In genomic region chr7:101974505-101974904, GRCm38 (mm10) we compare ENCODE assay signal across 8 mouse cellular contexts. TPM values are rescaled to one million over a fixed set of nuclear protein-coding genes. Genes with fewer than 3 reads are reported as not detected.
DNase-seq lines count a peak whose midpoint lies in the region; ATAC-seq and TF ChIP-seq lines count a peak whose summit lies in the region.

No protein-coding gene starts in this region.

- peak overlapping the region; percentile 60; the same call in 1 of the 2 replicates for H3K27ac ChIP-seq in forebrain, embryonic 10.5 days
- no peak overlapping the region for H3K27ac ChIP-seq in forebrain, postnatal 0 days (ENCODE audit: low read depth, low read length)
- H3K27ac ChIP-seq in heart, embryonic 16.5 days (ENCODE audit: low read length) = peak overlapping the region; percentile 51
- peak overlapping the region; percentile 2; the same call in 1 of the 2 replicates for H3K27ac ChIP-seq in stomach, embryonic 14.5 days (ENCODE audit: low read length)
- no peak overlapping the region for H3K27ac ChIP-seq in forebrain, embryonic 14.5 days (ENCODE audit: low read depth, low read length)

- no peak for TF ChIP-seq CTCF in forebrain, postnatal 0 days (IDR thresholded peaks at IDR 0.05; ENCODE audit: low read depth)

- no peak overlapping the region for H3K4me3 ChIP-seq in forebrain, embryonic 10.5 days
- no peak overlapping the region for H3K4me3 ChIP-seq in forebrain, postnatal 0 days (ENCODE audit: low read depth, low read length)
- H3K4me3 ChIP-seq in heart, embryonic 16.5 days (ENCODE audit: low read length) = no peak overlapping the region
- no peak overlapping the region for H3K4me3 ChIP-seq in stomach, embryonic 14.5 days (ENCODE audit: low read depth, low read length)
- no peak overlapping the region for H3K4me3 ChIP-seq in forebrain, embryonic 14.5 days (ENCODE audit: low read depth, low read length)

- peaks cover 49% of the 10 kb centered on the region for H3K4me1 ChIP-seq in forebrain, embryonic 10.5 days
- peaks cover 7% of the 10 kb centered on the region for H3K4me1 ChIP-seq in forebrain, postnatal 0 days (ENCODE audit: insufficient read depth)
- peaks cover 38% of the 10 kb centered on the region for H3K4me1 ChIP-seq in heart, embryonic 16.5 days (ENCODE audit: control insufficient read depth, insufficient read depth, low read length)
- H3K4me1 ChIP-seq in stomach, embryonic 14.5 days (ENCODE audit: control insufficient read depth, insufficient read depth, low read length) = peaks cover 18% of the 10 kb centered on the region
- H3K4me1 ChIP-seq in forebrain, embryonic 14.5 days (ENCODE audit: control insufficient read depth, insufficient read depth, low read length) = peaks cover 17% of the 10 kb centered on the region

- no peak overlapping the region for H3K9ac ChIP-seq in forebrain, postnatal 0 days
- no peak overlapping the region for H3K9ac ChIP-seq in heart, embryonic 16.5 days (ENCODE audit: low read length)
- no peak overlapping the region for H3K9ac ChIP-seq in stomach, embryonic 14.5 days (replicated peaks; ENCODE audit: low read depth, low read length)
- H3K9ac ChIP-seq in forebrain, embryonic 14.5 days (ENCODE audit: low read length) = no peak overlapping the region

- H3K4me2 ChIP-seq in forebrain, postnatal 0 days (ENCODE audit: low read depth) = no peak overlapping the region
- no peak overlapping the region for H3K4me2 ChIP-seq in heart, embryonic 16.5 days (ENCODE audit: low read depth, low read length)
- no peak overlapping the region for H3K4me2 ChIP-seq in stomach, embryonic 14.5 days (replicated peaks; ENCODE audit: low read depth, low read length)
- H3K4me2 ChIP-seq in forebrain, embryonic 14.5 days (ENCODE audit: low read length) = no peak overlapping the region

- DNase-seq in forebrain, embryonic 10.5 days (ENCODE audit: extremely low spot score, low spot score) = no peak
- DNase-seq in forebrain, postnatal 0 days = no peak
- peak; percentile 53 for DNase-seq in testis, postnatal 10 days (ENCODE audit: low spot score)
- DNase-seq in testis, postnatal 14 days (ENCODE audit: low spot score) = no peak
- no peak for DNase-seq in yolk sac, embryonic 10.5 days (ENCODE audit: low spot score)
- DNase-seq in forebrain, embryonic 14.5 days (ENCODE audit: low spot score) = no peak

- 63% methylated on average over 2 of the region's 2 CpGs for WGBS in forebrain, embryonic 10.5 days
- 58% methylated on average over 2 of the region's 2 CpGs for WGBS in forebrain, postnatal 0 days
- WGBS in heart, embryonic 16.5 days = 23% methylated on average over 2 of the region's 2 CpGs
- 46% methylated on average over 2 of the region's 2 CpGs for WGBS in stomach, embryonic 14.5 days
- WGBS in forebrain, embryonic 14.5 days = 73% methylated on average over 2 of the region's 2 CpGs

- H3K27me3 ChIP-seq in forebrain, embryonic 10.5 days (ENCODE audit: poor library complexity, severe bottlenecking) = no peaks in the 10 kb centered on the region
- H3K27me3 ChIP-seq in forebrain, postnatal 0 days (ENCODE audit: insufficient read depth, low read length) = no peaks in the 10 kb centered on the region
- H3K27me3 ChIP-seq in heart, embryonic 16.5 days (ENCODE audit: control insufficient read depth, insufficient read depth, low read length) = no peaks in the 10 kb centered on the region
- H3K27me3 ChIP-seq in stomach, embryonic 14.5 days (ENCODE audit: control insufficient read depth, insufficient read depth, low read length) = no peaks in the 10 kb centered on the region
- no peaks in the 10 kb centered on the region for H3K27me3 ChIP-seq in forebrain, embryonic 14.5 days (replicated peaks; ENCODE audit: control insufficient read depth, insufficient read depth, low read length)

- peaks cover 52% of the 10 kb centered on the region for H3K36me3 ChIP-seq in forebrain, embryonic 10.5 days (replicated peaks)
- 0 out of 2 replicates have a peak, but pooled peaks cover 4% of the 10 kb centered on the region for H3K36me3 ChIP-seq in forebrain, postnatal 0 days (ENCODE audit: insufficient read depth)
- H3K36me3 ChIP-seq in heart, embryonic 16.5 days (ENCODE audit: control insufficient read depth, insufficient read depth) = peaks cover 6% of the 10 kb centered on the region; the same call in 1 of the 2 replicates
- no peaks in the 10 kb centered on the region for H3K36me3 ChIP-seq in stomach, embryonic 14.5 days (ENCODE audit: control insufficient read depth, insufficient read depth, low read length)
- no peaks in the 10 kb centered on the region for H3K36me3 ChIP-seq in forebrain, embryonic 14.5 days (ENCODE audit: control insufficient read depth, insufficient read depth, low read length)

- H3K9me3 ChIP-seq in forebrain, embryonic 10.5 days = no peaks in the 10 kb centered on the region
- H3K9me3 ChIP-seq in forebrain, postnatal 0 days (ENCODE audit: low read length) = no peaks in the 10 kb centered on the region
- no peaks in the 10 kb centered on the region for H3K9me3 ChIP-seq in heart, embryonic 16.5 days (replicated peaks; ENCODE audit: control insufficient read depth, low read length)
- no peaks in the 10 kb centered on the region for H3K9me3 ChIP-seq in stomach, embryonic 14.5 days (ENCODE audit: control insufficient read depth, low read depth, low read length)
- H3K9me3 ChIP-seq in forebrain, embryonic 14.5 days (replicated peaks; ENCODE audit: control insufficient read depth, low read length) = no peaks in the 10 kb centered on the region

- ATAC-seq in forebrain, postnatal 0 days = no peak
- no peak for ATAC-seq in heart, embryonic 16.5 days (replicated peaks; ENCODE audit: extremely low read depth, insufficient read depth, low FRiP score)
- no peak for ATAC-seq in stomach, embryonic 14.5 days (ENCODE audit: insufficient number of reproducible peaks, insufficient read depth, low FRiP score, low read depth)
- no peak for ATAC-seq in forebrain, embryonic 14.5 days

RNA-seq across cellular contexts. Expression of gene Numa1, which starts 40.6 kb away (rescaled TPM):
- 95.7 and 96.0 TPM in 2 replicates for polyA plus RNA-seq in forebrain, embryonic 10.5 days (2016; fragmentation: Nextera tagmentation; extraction: Ambion mirVana)
- 58.3 and 74.2 TPM in 2 replicates for total RNA-seq in forebrain, postnatal 0 days (2014; rRNA removed)
- 18.1 and 24.3 TPM in 2 replicates for polyA plus RNA-seq in forebrain, postnatal 0 days (2015; fragmentation: Nextera tagmentation; extraction: Ambion mirVana)
- polyA plus RNA-seq in heart, embryonic 16.5 days (2015; fragmentation: Nextera tagmentation; extraction: Ambion mirVana) = 41.0 and 46.5 TPM in 2 replicates
- polyA plus RNA-seq in stomach, embryonic 14.5 days (2014; fragmentation: Nextera tagmentation; extraction: Ambion mirVana) = 99.7 and 102 TPM in 2 replicates
- 72.4 and 74.4 TPM in 2 replicates for polyA plus RNA-seq in forebrain, embryonic 14.5 days (2014; fragmentation: Nextera tagmentation; extraction: Ambion mirVana)

RNA-seq across cellular contexts. Expression of gene Lrrc51, which starts 40.8 kb away (rescaled TPM):
- polyA plus RNA-seq in forebrain, embryonic 10.5 days (2016; fragmentation: Nextera tagmentation; extraction: Ambion mirVana) = 10.1 and 11.9 TPM in 2 replicates
- 4.8 and 5.4 TPM in 2 replicates for total RNA-seq in forebrain, postnatal 0 days (2014; rRNA removed)
- polyA plus RNA-seq in forebrain, postnatal 0 days (2015; fragmentation: Nextera tagmentation; extraction: Ambion mirVana) = 9.1 and 10.6 TPM in 2 replicates
- 5.9 and 7.0 TPM in 2 replicates for polyA plus RNA-seq in heart, embryonic 16.5 days (2015; fragmentation: Nextera tagmentation; extraction: Ambion mirVana)
- 8.7 and 11.6 TPM in 2 replicates for polyA plus RNA-seq in stomach, embryonic 14.5 days (2014; fragmentation: Nextera tagmentation; extraction: Ambion mirVana)
- 9.6 and 12.9 TPM in 2 replicates for polyA plus RNA-seq in forebrain, embryonic 14.5 days (2014; fragmentation: Nextera tagmentation; extraction: Ambion mirVana)

RNA-seq across cellular contexts. Expression of gene Il18bp, which starts 44.0 kb away (rescaled TPM):
- polyA plus RNA-seq in forebrain, embryonic 10.5 days (2016; fragmentation: Nextera tagmentation; extraction: Ambion mirVana) = 3.9 TPM in 2 replicates
- total RNA-seq in forebrain, postnatal 0 days (2014; rRNA removed) = 9.5 and 11.2 TPM in 2 replicates
- polyA plus RNA-seq in forebrain, postnatal 0 days (2015; fragmentation: Nextera tagmentation; extraction: Ambion mirVana) = 1.7 and 2.8 TPM in 2 replicates
- polyA plus RNA-seq in heart, embryonic 16.5 days (2015; fragmentation: Nextera tagmentation; extraction: Ambion mirVana) = 1.9 and 3.2 TPM in 2 replicates
- polyA plus RNA-seq in stomach, embryonic 14.5 days (2014; fragmentation: Nextera tagmentation; extraction: Ambion mirVana) = 3.1 and 3.6 TPM in 2 replicates
- 2.0 and 2.9 TPM in 2 replicates for polyA plus RNA-seq in forebrain, embryonic 14.5 days (2014; fragmentation: Nextera tagmentation; extraction: Ambion mirVana)

Comparison
In these comparisons a context has a peak if more than half of its experiments do, and no peak if none do; other contexts are left out.
1. H3K27ac ChIP-seq: peak in forebrain, embryonic 10.5 days (single experiment), heart, embryonic 16.5 days (single experiment) and stomach, embryonic 14.5 days (single experiment); none in forebrain, postnatal 0 days (single experiment) and forebrain, embryonic 14.5 days (single experiment).